Mouse (Mus musculus) embryonic facial prominence, embryonic 10.5 days (tissue): ENCODE data around the gene Ralb. TPM values are rescaled to one million over a fixed set of nuclear protein-coding genes. Genes with fewer than 3 reads are reported as not detected.

Experiments used
- DNase-seq: peaks from one replicate; pipeline ENCODE4 v3.0.0-alpha.2; 2017; ENCODE audit warnings: low spot score
- H3K27ac ChIP-seq: fragments of 300-500 bp; sonication (generic); replicated peaks from 2 replicates; pipeline ENCODE4 v1.5.1; 2016; ENCODE audit warnings: mild to moderate bottlenecking
- H3K27me3 ChIP-seq: fragments of 300-500 bp; sonication (generic); replicated peaks from 2 replicates; pipeline ENCODE4 v1.6.1; 2016; ENCODE audit warnings: low read depth, mild to moderate bottlenecking; ENCODE audit not compliant: poor library complexity, severe bottlenecking
- H3K36me3 ChIP-seq: fragments of 300-500 bp; sonication (generic); replicated peaks from 2 replicates; pipeline ENCODE4 v1.6.1; 2016; ENCODE audit warnings: mild to moderate bottlenecking, moderate library complexity
- H3K4me1 ChIP-seq: fragments of 300-500 bp; sonication (generic); 2 replicates; pipeline ENCODE4 v1.6.1; 2016
- H3K4me3 ChIP-seq: fragments of 300-500 bp; sonication (generic); 2 replicates; pipeline ENCODE4 v1.5.1; 2016; ENCODE audit warnings: mild to moderate bottlenecking, moderate library complexity
- H3K9me3 ChIP-seq: fragments of 300-500 bp; sonication (generic); 2 replicates; pipeline ENCODE4 v1.6.1; 2016; ENCODE audit warnings: mild to moderate bottlenecking
- WGBS: fragments of 180-500 bp; shearing (Covaris S2); methylation state at CpG from one replicate; pipeline ENCODE4 v1.1.7; 2016; 5-methylcytosine and 5-hydroxymethylcytosine counted together
- polyA plus RNA-seq: library from polyadenylated mRNA; unstranded; fragments of >200 nt; fragmentation: Nextera tagmentation; extraction: Ambion mirVana; gene quantifications from 2 replicates; pipeline ENCODE4 v1.2.1, GENCODE M21; 2016

Ralb gene
- polyA plus RNA-seq, 1 experiment from 2014 or later: 113 TPM

GRCm38 (mm10) chr1:119422460-119423015, 82.1 kb downstream of the Ralb start:
- peaks cover 89% of the 10 kb centered on the region for H3K27me3 ChIP-seq
- peak overlapping the region; percentile 69 for H3K4me3 ChIP-seq
- peaks cover 59% of the 10 kb centered on the region for H3K4me1 ChIP-seq
- under 1% methylated on average over 31 of the region's 32 CpGs for WGBS
- DNase-seq: peak; percentile 29
- H3K36me3 ChIP-seq: no peaks in the 10 kb centered on the region
- H3K27ac ChIP-seq: no peak overlapping the region
- no peaks in the 10 kb centered on the region for H3K9me3 ChIP-seq

GRCm38 (mm10) chr1:119421576-119422421, 82.8 kb downstream of the Ralb start, which contains the start of gene Inhbb:
Gene Inhbb, minus strand, starts transcription at chr1:119422248.
- WGBS: under 1% methylated on average over 92 of the region's 92 CpGs
- H3K27ac ChIP-seq: no peak within 1 kb of the TSS; the same call in 1 of the 2 replicates
- H3K4me1 ChIP-seq: peaks cover 61% of the 10 kb centered on the region

GRCm38 (mm10) chr1:119420984-119421575, 83.5 kb downstream of the Ralb start:
- Histone ChIP-seq H3K27me3 (peaks cover 100% of the 10 kb centered on the region), H3K4me3 (peak overlapping the region; percentile 69), H3K36me3 (no peaks in the 10 kb centered on the region), H3K4me1 (peaks cover 61% of the 10 kb centered on the region), H3K9me3 (no peaks in the 10 kb centered on the region), H3K27ac (no peak overlapping the region; the same call in 1 of the 2 replicates)
- DNase-seq: peak; percentile 65
- WGBS: under 1% methylated on average over 60 of the region's 78 CpGs

More at GRCm38 (mm10) chr1:119421576-119422421, 82.8 kb downstream of the Ralb start, which contains the start of gene Inhbb:
- H3K36me3 ChIP-seq: no peaks in the 10 kb centered on the region
- no peaks in the 10 kb centered on the region for H3K9me3 ChIP-seq
- DNase-seq: peak; percentile 65
- H3K4me3 ChIP-seq: peak within 1 kb of the TSS; percentile 69
- H3K27me3 ChIP-seq: peaks cover 96% of the 10 kb centered on the region

Other genes with a start within 250 kb of the Ralb start
- 0.10 and 0.24 TPM in 2 replicates for gene Inhbb, start 82.5 kb downstream of the Ralb start, polyA plus RNA-seq
- 20.7 and 21.0 TPM in 2 replicates for gene Tmem185b, start 21.4 kb upstream of the Ralb start, polyA plus RNA-seq
- 25.7 and 32.7 TPM in 2 replicates for gene Epb41l5, start 144.2 kb upstream of the Ralb start, polyA plus RNA-seq